Mouse (Mus musculus): ENCODE measurements at regions not wholly inside any gene's neighbourhood (a gene's known extent, or its start where the extent isn't known, plus 50 kb on each side); places are given as distances from the start of the nearest gene placed in this dataset.

- peak; percentile 78 for DNase-seq (ENCODE audit: low spot score)
These were observed 589.3 kb downstream of the Kcnj3 start for GRCm38 (mm10) chr2:56025059-56025458.

DNA sequence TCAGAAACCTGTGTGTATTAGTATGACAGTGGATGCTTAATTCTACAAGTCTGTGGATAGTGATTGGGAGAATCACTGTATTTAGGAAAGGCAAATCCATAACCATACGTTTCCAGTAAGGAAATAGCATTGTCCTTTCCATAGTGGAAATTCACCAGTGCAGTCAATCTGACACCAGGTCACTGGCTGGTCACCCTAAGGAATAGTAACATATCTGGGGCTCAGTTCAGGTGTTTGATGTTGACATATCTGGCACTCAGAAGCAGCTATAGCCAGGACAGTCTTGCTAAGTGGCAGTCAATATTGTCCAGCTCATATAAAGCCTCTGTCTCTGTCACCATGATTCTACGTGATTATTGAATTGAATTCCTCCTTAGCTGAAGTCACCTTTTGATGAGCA, 593.2 kb downstream of the Kcnj3 start:
- DNase-seq (ENCODE audit: low spot score): no peak

Data from embryo, embryonic 10 days (tissue).